Mouse (Mus musculus): Measurements from ENCODE around the gene Slc35b3. TPM values are rescaled to one million over a fixed set of nuclear protein-coding genes. Genes with fewer than 3 reads are reported as not detected.

Slc35b3 gene
- total RNA-seq, 4 experiments from 2014 or later: 19.5 to 30.8 (median 25.3) TPM

DNA sequence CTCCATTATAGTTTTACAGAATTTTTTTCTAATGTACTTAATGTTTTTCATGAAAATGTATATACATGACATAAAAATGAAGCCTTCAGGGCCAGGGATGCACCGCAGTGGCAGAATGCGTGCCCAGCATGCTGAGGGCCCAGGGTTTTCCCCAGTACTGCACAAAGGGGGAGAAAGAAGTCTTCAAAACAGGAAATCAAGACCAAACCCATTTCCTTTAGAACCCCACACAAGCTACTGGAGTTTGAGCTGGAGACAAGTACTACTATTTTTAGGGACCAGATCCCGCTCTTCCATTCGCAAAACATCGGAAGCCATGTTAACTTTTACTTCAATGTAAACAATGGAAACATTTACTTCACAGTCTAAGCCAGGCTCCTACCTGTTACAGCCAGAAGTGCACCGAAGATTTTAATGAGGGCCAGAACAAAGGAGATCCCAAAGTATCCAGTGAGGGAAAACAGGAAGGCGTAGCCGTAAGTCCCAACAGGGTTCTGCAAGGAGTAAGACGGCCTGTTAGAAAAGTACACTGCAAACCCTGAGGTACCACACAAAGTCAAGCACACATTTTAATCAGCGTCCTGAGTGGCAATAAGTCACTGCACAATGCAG lies 23.7 kb downstream of the Slc35b3 start:
- no peak for DNase-seq

GRCm38 (mm10) chr13:38935856-38936446 lies 24.7 kb downstream of the Slc35b3 start:
- peak; percentile 56 for DNase-seq

- DNase-seq: no peak
Measured at GRCm38 (mm10) chr13:38929843-38930578, 30.7 kb downstream of the Slc35b3 start.

- no peak for DNase-seq
Measured at GRCm38 (mm10) chr13:38922676-38923075, 38.0 kb downstream of the Slc35b3 start.

- no peak for DNase-seq
Measured at GRCm38 (mm10) chr13:38921306-38921705, 39.4 kb downstream of the Slc35b3 start.

DNA sequence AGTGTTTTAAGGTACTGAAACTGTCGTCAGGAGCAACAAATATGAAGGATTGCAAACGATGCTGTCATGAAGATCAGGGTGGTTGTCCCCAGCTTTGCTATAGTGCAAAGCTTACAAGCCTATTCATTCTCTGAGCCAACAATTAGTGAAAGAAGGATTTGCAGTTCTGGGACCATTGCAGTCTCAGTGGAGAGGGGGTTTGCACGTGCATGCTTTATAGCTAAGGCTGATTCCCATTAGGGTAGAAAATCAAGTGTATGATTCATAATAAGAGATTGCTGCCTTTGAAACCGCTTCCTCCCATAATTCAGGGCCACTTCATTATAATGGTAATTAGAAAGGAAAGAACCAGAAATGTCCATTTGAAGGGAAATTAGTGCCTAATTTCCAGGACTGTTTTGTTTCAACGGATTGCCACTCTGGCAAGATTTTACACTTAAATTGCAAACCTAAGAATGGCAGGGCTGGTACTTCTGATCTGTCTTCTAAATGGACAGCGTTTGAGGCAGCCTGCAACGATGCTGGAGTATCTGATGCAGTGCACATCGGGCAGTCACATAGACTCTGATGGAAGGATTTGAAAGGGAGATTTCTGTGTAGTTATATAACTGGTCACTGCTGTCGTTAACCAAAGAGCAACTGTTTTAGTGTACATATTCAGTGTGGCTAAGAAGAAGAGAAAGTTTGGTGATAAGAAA lies 42.3 kb downstream of the Slc35b3 start:
- DNase-seq: no peak

DNA sequence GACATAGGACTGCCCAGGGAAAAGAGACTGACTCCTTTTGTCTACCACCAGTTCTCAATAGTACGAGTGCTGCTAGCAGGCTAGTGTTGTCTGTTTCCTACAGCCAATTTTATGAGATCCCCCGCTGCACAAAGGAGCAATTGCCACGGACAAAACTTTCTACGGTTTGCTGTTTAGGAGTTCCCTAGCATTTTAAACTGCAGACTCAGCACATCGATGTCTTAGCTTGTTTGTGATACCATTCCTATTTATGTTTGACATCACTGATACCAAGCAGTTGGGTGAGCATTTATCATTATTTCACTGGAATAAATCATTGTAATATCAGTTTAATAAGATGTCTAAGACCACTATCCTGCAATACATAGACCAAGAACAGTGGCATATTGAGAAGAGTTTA lies 43.1 kb downstream of the Slc35b3 start:
- DNase-seq: no peak

- no peak for DNase-seq
Measured at GRCm38 (mm10) chr13:38914771-38915170, 45.9 kb downstream of the Slc35b3 start.

DNA sequence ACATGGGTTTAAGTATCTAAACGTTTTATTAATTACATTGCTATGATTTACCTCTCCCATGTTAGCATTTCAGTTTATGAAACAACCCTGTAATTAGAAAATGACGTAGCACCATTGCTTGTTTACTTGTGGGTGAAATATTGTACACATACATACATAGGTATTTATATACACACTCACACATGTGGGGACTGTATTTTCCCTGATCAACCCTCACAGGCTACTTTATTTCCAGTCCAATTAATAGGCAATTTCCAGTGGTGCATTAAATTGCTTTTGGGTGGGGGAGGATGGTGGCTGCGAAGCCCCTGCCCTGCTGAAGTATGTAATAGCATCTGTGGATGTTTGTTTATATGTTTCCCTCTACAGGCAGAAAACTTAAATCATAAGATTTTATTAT lies 68.3 kb downstream of the Slc35b3 start:
- no peak for DNase-seq

Data from adrenal gland, adult 8-10 months (tissue).